9 mouse cellular contexts compared by ENCODE assay signal in the genomic region with DNA sequence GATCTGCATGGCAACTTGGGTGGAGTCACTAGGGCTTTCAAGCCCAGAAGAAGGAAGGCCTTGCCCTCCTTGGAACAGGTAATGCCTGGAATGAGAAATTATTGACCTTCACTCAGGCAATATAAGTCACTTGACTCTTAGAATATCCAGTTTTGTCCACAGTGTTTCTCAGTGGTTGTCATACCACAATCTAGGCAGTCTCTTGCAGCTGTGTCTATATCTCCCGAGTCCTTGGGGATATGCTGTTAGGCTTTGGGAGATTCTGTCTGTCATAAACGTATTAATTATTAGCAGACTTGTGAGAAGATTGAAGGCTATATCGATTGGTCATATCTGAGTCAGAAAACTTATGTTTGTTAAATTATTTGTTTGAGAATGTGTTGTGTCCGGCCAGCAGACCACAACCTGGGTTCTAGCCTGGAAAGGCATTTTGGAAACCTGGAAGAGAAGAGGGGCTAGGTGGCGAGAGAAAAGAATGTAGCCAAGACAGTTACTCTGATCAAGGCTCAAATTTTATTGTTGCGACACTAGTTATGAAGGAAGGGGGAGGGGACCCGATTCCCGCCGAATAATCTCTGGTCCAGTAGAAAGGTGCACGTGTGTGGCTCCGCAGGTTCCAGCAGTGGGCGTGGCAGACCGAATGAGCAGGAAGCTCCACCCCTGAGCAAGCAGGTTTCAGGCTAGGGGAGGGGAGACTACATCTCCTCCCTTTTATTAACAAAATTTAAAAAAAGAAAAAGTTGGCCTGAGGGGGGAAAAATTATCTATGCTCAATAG. TPM values are rescaled to one million over a fixed set of nuclear protein-coding genes. Genes with fewer than 3 reads are reported as not detected.
DNase-seq lines count a peak whose midpoint lies in the region; ATAC-seq and TF ChIP-seq lines count a peak whose summit lies in the region.
"Not testable (repeated sequence)": the region's sequence is repeated elsewhere in the genome, so short reads cannot be mapped to it uniquely, and the experiment has no call there.
"Had no signal": no experiment of that assay in that cellular context is flagged by ENCODE, and none has a peak within 500 bp of the region (broad histone marks: within the 10 kb centered on the region; RNA-seq: fewer than 3 reads in every experiment).

No protein-coding gene starts in this region.

- not testable (repeated sequence) for H3K4me2 ChIP-seq in intestine, embryonic 14.5 days (ENCODE audit: low read length); intestine, embryonic 15.5 days (replicated peaks); intestine, embryonic 16.5 days (ENCODE audit: low read depth, low read length)
- H3K4me2 ChIP-seq in intestine, postnatal 0 days (replicated peaks; ENCODE audit: low read depth): peak overlapping the region; percentile 4; the same call in 1 of the 2 replicates

- H3K9ac ChIP-seq in intestine, embryonic 14.5 days (ENCODE audit: low read length); intestine, embryonic 15.5 days; intestine, embryonic 16.5 days (ENCODE audit: low read depth, low read length); intestine, postnatal 0 days (ENCODE audit: low read depth, low read length): not testable (repeated sequence)

- H3K27ac ChIP-seq in intestine, embryonic 14.5 days (ENCODE audit: low read depth); intestine, embryonic 15.5 days; intestine, embryonic 16.5 days (ENCODE audit: low read length); intestine, postnatal 0 days (ENCODE audit: low read depth, low read length): not testable (repeated sequence)

- not testable (repeated sequence) for DNase-seq in intestine, embryonic 14.5 days (ENCODE audit: low spot score)

- WGBS in intestine, embryonic 14.5 days: 86% methylated on average over 4 of the region's 13 CpGs
- 80% methylated on average over 4 of the region's 13 CpGs for WGBS in intestine, embryonic 15.5 days
- WGBS in intestine, embryonic 16.5 days: 84% methylated on average over 4 of the region's 13 CpGs
- WGBS in intestine, postnatal 0 days: 51% methylated on average over 4 of the region's 13 CpGs

- H3K27me3 ChIP-seq in intestine, embryonic 14.5 days (replicated peaks; ENCODE audit: control insufficient read depth, insufficient read depth, low read length); intestine, embryonic 15.5 days (replicated peaks); intestine, embryonic 16.5 days (replicated peaks; ENCODE audit: control insufficient read depth, insufficient read depth, low read length); intestine, postnatal 0 days (replicated peaks; ENCODE audit: control insufficient read depth, insufficient read depth, low read length): not testable (repeated sequence)

- 0 out of 2 replicates have a peak, but pooled peaks have one; percentile 12 for ATAC-seq in intestine, embryonic 14.5 days (replicated peaks; ENCODE audit: low FRiP score, low TSS enrichment, low read depth)
- peak; percentile 85 for ATAC-seq in intestine, embryonic 15.5 days
- ATAC-seq in intestine, embryonic 16.5 days: peak; percentile 97
- peak; percentile 95 for ATAC-seq in intestine, postnatal 0 days

- TF ChIP-seq CTCF in intestine, postnatal 0 days (IDR thresholded peaks at IDR 0.05; ENCODE audit: low read depth): not testable (repeated sequence)

- not testable (repeated sequence) for H3K4me3 ChIP-seq in intestine, embryonic 14.5 days (ENCODE audit: low read depth, low read length); intestine, embryonic 15.5 days (replicated peaks); intestine, embryonic 16.5 days (ENCODE audit: low read length); intestine, postnatal 0 days (ENCODE audit: low read depth, low read length)

- not testable (repeated sequence) for H3K4me1 ChIP-seq in intestine, embryonic 14.5 days (replicated peaks; ENCODE audit: control insufficient read depth, insufficient read depth, low read length); intestine, embryonic 15.5 days (replicated peaks); intestine, embryonic 16.5 days (ENCODE audit: control insufficient read depth, insufficient read depth, low read length); intestine, postnatal 0 days (replicated peaks; ENCODE audit: control insufficient read depth, insufficient read depth, low read length)

- H3K9me3 ChIP-seq in intestine, embryonic 14.5 days (ENCODE audit: control insufficient read depth, low read length); intestine, embryonic 15.5 days; intestine, embryonic 16.5 days (ENCODE audit: control insufficient read depth, low read length); intestine, postnatal 0 days (ENCODE audit: control insufficient read depth): not testable (repeated sequence)

- not testable (repeated sequence) for H3K36me3 ChIP-seq in intestine, embryonic 14.5 days (ENCODE audit: control insufficient read depth, insufficient read depth, low read length); intestine, embryonic 15.5 days; intestine, embryonic 16.5 days (ENCODE audit: control insufficient read depth, insufficient read depth, low read length); intestine, postnatal 0 days (ENCODE audit: control insufficient read depth, insufficient read depth)

RNA-seq across cellular contexts. Expression of a gene that starts 1.9 kb away (rescaled TPM):
- not detected in 2 replicates for polyA plus RNA-seq in intestine, embryonic 14.5 days (2014; fragmentation: Nextera tagmentation; extraction: Ambion mirVana)
- polyA plus RNA-seq in intestine, embryonic 15.5 days (2015; fragmentation: Nextera tagmentation; extraction: Ambion mirVana): not detected in 2 replicates
- polyA plus RNA-seq in intestine, embryonic 16.5 days (2015; fragmentation: Nextera tagmentation; extraction: Ambion mirVana): not detected in 2 replicates
- polyA plus RNA-seq in intestine, postnatal 0 days (2015; fragmentation: Nextera tagmentation; extraction: Ambion mirVana): not detected in 2 replicates
- polyA plus RNA-seq: adrenal gland, adult 2 months; brain, embryonic 14.5 days; C2C12; G1E had no signal

RNA-seq across cellular contexts. Expression of a gene that starts 45.2 kb away (rescaled TPM):
- polyA plus RNA-seq in intestine, embryonic 14.5 days (2014; fragmentation: Nextera tagmentation; extraction: Ambion mirVana): 1.8 and 3.0 TPM in 2 replicates
- 1.7 and 1.9 TPM in 2 replicates for polyA plus RNA-seq in intestine, embryonic 15.5 days (2015; fragmentation: Nextera tagmentation; extraction: Ambion mirVana)
- 1.6 and 1.9 TPM in 2 replicates for polyA plus RNA-seq in intestine, embryonic 16.5 days (2015; fragmentation: Nextera tagmentation; extraction: Ambion mirVana)
- polyA plus RNA-seq in intestine, postnatal 0 days (2015; fragmentation: Nextera tagmentation; extraction: Ambion mirVana): 1.2 and 1.4 TPM in 2 replicates
- polyA plus RNA-seq: C2C12, G1E, Patski had no signal

RNA-seq across cellular contexts. Expression of a gene that starts 48.7 kb away (rescaled TPM):
- 0.19 TPM in 1 of 2 replicates, not detected in the other for polyA plus RNA-seq in intestine, embryonic 14.5 days (2014; fragmentation: Nextera tagmentation; extraction: Ambion mirVana)
- 0.19 and 0.21 TPM in 2 replicates for polyA plus RNA-seq in intestine, embryonic 15.5 days (2015; fragmentation: Nextera tagmentation; extraction: Ambion mirVana)
- polyA plus RNA-seq in intestine, embryonic 16.5 days (2015; fragmentation: Nextera tagmentation; extraction: Ambion mirVana): 0.22 and 0.40 TPM in 2 replicates
- polyA plus RNA-seq in intestine, postnatal 0 days (2015; fragmentation: Nextera tagmentation; extraction: Ambion mirVana): 0.18 and 0.21 TPM in 2 replicates
- polyA plus RNA-seq: adrenal gland, adult 2 months; brain, embryonic 14.5 days; C2C12; G1E; Patski had no signal

Comparison
In these comparisons a context has a peak if more than half of its experiments do, and no peak if none do; other contexts are left out.
1. ATAC-seq: peak in every context shown above with its lines; median percentile 97 in intestine, embryonic 16.5 days; 95 in intestine, postnatal 0 days; 85 in intestine, embryonic 15.5 days; 12 in intestine, embryonic 14.5 days.